Mouse (Mus musculus) megakaryocyte, adult 5-6 weeks (primary cell): ENCODE measurements around the gene Reps2. TPM values are rescaled to one million over a fixed set of nuclear protein-coding genes. Genes with fewer than 3 reads are reported as not detected.

Source experiments
- total RNA-seq, 2 experiments: library from RNA; stranded (forward) in 1 of 2; stranded (reverse) in 1 of 2; fragments of 153-499, 151-499 nt in 1 of 2; fragments of 221-1000, 200-1000 nt in 1 of 2; gene quantifications; 2 replicates each; pipeline versions ENCODE4 v1.2.3 to v1.2.4; 2015 to 2017

The Reps2 gene
- total RNA-seq, 2 experiments from 2014 or later = 2.1 to 2.2 TPM

Other genes starting within 250 kb of the Reps2 start
- gene Rbbp7, start 116.8 kb upstream of the Reps2 start, total RNA-seq (2015) = 147 and 167 TPM in 2 replicates
- gene Rbbp7, start 116.8 kb upstream of the Reps2 start, total RNA-seq (2017) = 128 and 139 TPM in 2 replicates
- 18.4 and 22.7 TPM in 2 replicates for gene Txlng, start 185.8 kb upstream of the Reps2 start, total RNA-seq (2015)
- 30.8 and 34.1 TPM in 2 replicates for gene Txlng, start 185.8 kb upstream of the Reps2 start, total RNA-seq (2017)
- gene Syap1, start 244.8 kb upstream of the Reps2 start, total RNA-seq (2015) = 50.8 and 54.7 TPM in 2 replicates
- gene Syap1, start 244.8 kb upstream of the Reps2 start, total RNA-seq (2017) = 73.8 and 79.4 TPM in 2 replicates